Mouse (Mus musculus): ENCODE measurements around the gene Evl. TPM values are rescaled to one million over a fixed set of nuclear protein-coding genes. Genes with fewer than 3 reads are reported as not detected.
A peak's percentile ranks its signal among the peaks of the same experiment; 100 is the strongest.
"Not testable (repeated sequence)": the region's sequence is repeated elsewhere in the genome, so short reads cannot be mapped to it uniquely, and the experiment has no call there.

Gene Evl
- polyA plus RNA-seq (2015; fragmentation: Nextera tagmentation; extraction: Ambion mirVana), result 14.3 and 16.5 TPM in 2 replicates

DNA sequence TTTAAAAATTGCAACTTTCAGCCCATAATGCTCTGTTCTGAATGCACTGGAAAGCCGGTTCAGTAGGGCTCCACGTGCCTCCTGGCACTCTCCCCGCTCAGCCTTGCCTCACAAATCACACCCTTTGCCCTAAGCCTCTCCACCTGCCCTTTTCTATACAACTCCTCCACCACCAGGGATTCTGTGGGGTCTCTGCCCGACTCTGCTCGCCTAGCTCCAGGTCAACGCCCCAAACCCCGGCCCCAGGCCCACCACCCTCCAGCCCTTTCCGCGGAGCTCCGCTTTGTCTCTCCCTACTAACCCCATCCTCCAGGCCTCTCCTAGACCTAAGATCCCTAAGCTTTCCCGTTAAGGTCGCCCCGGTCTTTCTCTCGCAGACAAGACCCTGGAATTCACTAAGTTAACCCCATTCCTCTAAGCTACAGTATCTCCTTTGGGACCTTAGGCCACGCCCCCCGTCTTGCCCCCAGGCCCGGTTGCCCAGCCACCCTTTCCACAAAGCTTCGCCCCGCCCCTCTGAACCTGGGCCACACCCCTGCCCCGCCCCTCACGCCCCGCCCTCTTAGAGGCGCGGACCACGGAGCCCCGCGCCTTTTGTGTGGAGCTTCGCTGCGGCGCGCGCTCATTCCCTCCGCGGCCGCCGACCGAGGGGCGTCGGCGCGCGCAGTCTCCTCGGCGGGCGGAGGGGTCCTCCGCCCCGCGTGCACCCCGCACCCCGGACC lies at the start of gene Evl:
Gene Evl, plus strand, starts transcription at position 601 of the 722 bp plus-strand sequence.
- no peaks in the 10 kb centered on the region for H3K9me3 ChIP-seq (ENCODE audit: low read length)
- no peaks in the 10 kb centered on the region for H3K36me3 ChIP-seq (replicated peaks; ENCODE audit: insufficient read depth, low read length)
- ATAC-seq, result peak; percentile 89
- 8% methylated on average over 27 of the region's 50 CpGs for WGBS (ENCODE audit: insufficient replicate concordance)
- TF ChIP-seq EP300 (IDR thresholded peaks at IDR 0.05; ENCODE audit: low read depth) (no peak), CTCF (IDR thresholded peaks at IDR 0.05; ENCODE audit: low read depth) (no peak)
- no peak within 1 kb of the TSS for H3K27ac ChIP-seq (ENCODE audit: low read depth)
- H3K4me1 ChIP-seq (ENCODE audit: insufficient read depth), result peaks cover 4% of the 10 kb centered on the region; the same call in 1 of the 2 replicates
- peaks cover 34% of the 10 kb centered on the region for H3K27me3 ChIP-seq (ENCODE audit: insufficient read depth, low read length)
- peak within 1 kb of the TSS; percentile 53 for H3K9ac ChIP-seq (replicated peaks)
- peak within 1 kb of the TSS; percentile 86 for H3K4me2 ChIP-seq (ENCODE audit: low read depth, low read length)
- peak within 1 kb of the TSS; percentile 64 for H3K4me3 ChIP-seq (ENCODE audit: low read depth, low read length)
- DNase-seq, result peak; percentile 88

DNA sequence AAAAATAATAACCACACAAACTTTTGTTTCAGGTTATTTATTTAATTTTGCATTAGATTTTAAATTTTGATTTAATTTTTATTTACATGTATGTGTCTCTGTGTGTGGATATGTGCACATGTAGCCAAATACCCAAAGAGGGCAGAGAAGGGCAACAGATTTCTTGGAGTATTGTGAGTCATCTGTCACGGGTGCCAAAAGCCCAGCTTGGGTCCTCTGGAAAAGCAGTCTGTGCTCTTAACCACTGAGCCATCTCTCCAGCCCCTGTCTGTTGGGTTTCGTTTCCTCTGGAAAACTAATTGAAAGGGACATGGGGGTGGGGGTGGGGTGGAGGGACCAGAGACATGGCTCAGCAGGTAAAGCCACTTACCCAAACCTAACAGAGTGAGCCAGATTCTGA lies 48.7 kb upstream of the Evl start:
- Histone ChIP-seq H3K9me3 (ENCODE audit: low read length) (no peaks in the 10 kb centered on the region), H3K36me3 (replicated peaks; ENCODE audit: insufficient read depth, low read length) (no peaks in the 10 kb centered on the region), H3K4me1 (ENCODE audit: insufficient read depth) (no peaks in the 10 kb centered on the region), H3K27ac (ENCODE audit: low read depth) (no peak overlapping the region), H3K4me3 (ENCODE audit: low read depth, low read length) (no peak overlapping the region), H3K4me2 (ENCODE audit: low read depth, low read length) (no peak overlapping the region), H3K27me3 (ENCODE audit: insufficient read depth, low read length) (no peaks in the 10 kb centered on the region), H3K9ac (replicated peaks) (no peak overlapping the region)
- 66% methylated on average over 2 of the region's 2 CpGs for WGBS (ENCODE audit: insufficient replicate concordance)
- DNase-seq, result no peak
- TF ChIP-seq CTCF (IDR thresholded peaks at IDR 0.05; ENCODE audit: low read depth) (no peak), EP300 (IDR thresholded peaks at IDR 0.05; ENCODE audit: low read depth) (no peak)
- no peak for ATAC-seq

DNA sequence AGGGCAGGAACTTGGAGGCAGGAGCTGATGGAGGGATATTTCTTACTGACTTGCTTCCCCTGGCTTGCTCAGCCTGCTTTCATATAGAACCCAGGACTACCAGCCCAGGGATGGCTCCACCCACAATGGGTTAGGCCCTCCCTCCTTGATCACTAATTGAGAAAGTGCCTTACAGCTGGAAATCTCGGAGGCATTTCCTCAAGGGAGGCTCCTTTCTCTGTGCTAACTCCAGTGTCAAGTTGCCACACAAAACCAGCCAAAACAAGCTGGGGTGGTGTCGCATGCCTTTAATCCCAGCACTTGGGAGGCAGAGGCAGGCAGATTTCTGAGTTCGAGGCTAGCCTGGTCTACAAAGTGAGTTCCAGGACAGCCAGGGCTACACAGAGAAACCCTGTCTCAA lies 47.5 kb upstream of the Evl start:
- ATAC-seq; H3K4me3 ChIP-seq (ENCODE audit: low read depth, low read length); H3K36me3 ChIP-seq (replicated peaks; ENCODE audit: insufficient read depth, low read length); H3K4me1 ChIP-seq (ENCODE audit: insufficient read depth); H3K4me2 ChIP-seq (ENCODE audit: low read depth, low read length); H3K9me3 ChIP-seq (ENCODE audit: low read length); H3K27ac ChIP-seq (ENCODE audit: low read depth); H3K9ac ChIP-seq (replicated peaks); H3K27me3 ChIP-seq (ENCODE audit: insufficient read depth, low read length); DNase-seq: not testable (repeated sequence)
- WGBS (ENCODE audit: insufficient replicate concordance), result 73% methylated on average over 3 of the region's 3 CpGs

DNA sequence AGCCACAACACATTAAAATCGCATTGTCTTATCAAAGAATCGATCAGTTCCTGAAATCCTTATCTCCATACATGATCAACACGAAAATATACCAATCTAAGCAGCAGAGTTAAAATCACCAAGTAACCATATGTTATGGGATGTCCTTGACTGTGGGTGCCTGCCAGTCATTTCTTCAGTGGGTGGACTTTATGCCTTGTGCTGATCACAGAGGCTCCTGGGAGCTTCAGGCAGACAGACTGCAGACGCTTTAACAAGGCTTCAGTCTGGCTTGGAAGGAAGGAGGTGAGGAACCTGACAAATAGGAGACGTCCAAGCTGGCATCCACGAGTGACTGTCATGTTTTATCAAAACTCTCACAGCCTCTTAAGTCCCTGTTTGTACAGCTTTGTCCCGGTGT lies 43.9 kb upstream of the Evl start:
- no peaks in the 10 kb centered on the region for H3K27me3 ChIP-seq (ENCODE audit: insufficient read depth, low read length)
- H3K4me2 ChIP-seq (ENCODE audit: low read depth, low read length), result no peak overlapping the region
- WGBS (ENCODE audit: insufficient replicate concordance), result 47% methylated on average over 7 of the region's 7 CpGs
- no peak for TF ChIP-seq CTCF (IDR thresholded peaks at IDR 0.05; ENCODE audit: low read depth)
- TF ChIP-seq EP300 (IDR thresholded peaks at IDR 0.05; ENCODE audit: low read depth), result no peak
- no peak overlapping the region for H3K27ac ChIP-seq (ENCODE audit: low read depth)
- no peaks in the 10 kb centered on the region for H3K4me1 ChIP-seq (ENCODE audit: insufficient read depth)
- no peak overlapping the region for H3K9ac ChIP-seq (replicated peaks)
- H3K9me3 ChIP-seq (ENCODE audit: low read length), result no peaks in the 10 kb centered on the region
- DNase-seq (no peak), ATAC-seq (no peak)
- H3K4me3 ChIP-seq (ENCODE audit: low read depth, low read length), result no peak overlapping the region
- H3K36me3 ChIP-seq (replicated peaks; ENCODE audit: insufficient read depth, low read length), result no peaks in the 10 kb centered on the region

DNA sequence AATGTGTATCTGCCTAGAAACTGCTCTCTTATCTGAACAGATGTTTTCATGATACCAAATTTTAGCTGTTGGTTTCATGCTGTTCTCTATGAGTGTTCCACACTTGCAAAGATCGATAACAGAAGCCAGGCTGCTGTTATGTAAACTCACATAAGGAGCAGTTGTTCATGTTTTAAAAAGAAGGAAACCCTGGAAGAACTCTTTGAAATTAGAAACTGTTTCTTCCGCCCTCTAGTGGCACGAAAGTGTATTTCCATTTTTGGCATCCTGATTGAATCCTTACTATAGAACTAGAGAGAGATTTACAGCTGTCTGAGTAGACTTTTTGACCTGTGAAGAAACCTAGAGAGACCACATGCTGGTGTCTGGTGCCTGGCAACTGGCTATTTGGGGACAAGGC lies 43.5 kb upstream of the Evl start:
- Histone ChIP-seq H3K4me3 (ENCODE audit: low read depth, low read length) (no peak overlapping the region), H3K36me3 (replicated peaks; ENCODE audit: insufficient read depth, low read length) (no peaks in the 10 kb centered on the region)
- DNase-seq, result no peak

DNA sequence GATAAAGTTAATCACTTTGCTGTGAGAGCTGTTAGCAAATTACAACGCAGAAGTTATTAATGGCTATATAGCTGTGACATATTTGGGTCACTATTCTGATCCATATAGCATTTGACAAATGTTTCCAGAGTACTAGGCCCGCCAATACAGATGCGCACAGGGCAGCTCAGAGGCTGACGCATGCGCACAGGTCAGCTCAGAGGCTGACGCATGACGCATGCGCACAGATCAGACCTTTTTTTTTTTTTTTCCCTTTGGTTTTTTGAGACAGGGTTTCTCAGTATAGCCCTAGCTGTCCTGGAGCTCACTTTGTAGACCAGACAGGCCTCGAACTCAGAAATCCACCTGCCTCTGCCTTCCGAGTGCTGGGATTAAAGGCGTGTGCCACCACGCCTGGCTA lies 39.1 kb upstream of the Evl start:
- Histone ChIP-seq H3K4me2 (ENCODE audit: low read depth, low read length) (no peak overlapping the region), H3K4me3 (ENCODE audit: low read depth, low read length) (no peak overlapping the region), H3K4me1 (ENCODE audit: insufficient read depth) (no peaks in the 10 kb centered on the region), H3K27ac (ENCODE audit: low read depth) (no peak overlapping the region), H3K27me3 (ENCODE audit: insufficient read depth, low read length) (no peaks in the 10 kb centered on the region), H3K9me3 (ENCODE audit: low read length) (no peaks in the 10 kb centered on the region), H3K36me3 (replicated peaks; ENCODE audit: insufficient read depth, low read length) (no peaks in the 10 kb centered on the region), H3K9ac (replicated peaks) (no peak overlapping the region)
- ATAC-seq, result no peak
- DNase-seq, result no peak
- WGBS (ENCODE audit: insufficient replicate concordance), result 86% methylated on average over 12 of the region's 12 CpGs
- TF ChIP-seq CTCF (IDR thresholded peaks at IDR 0.05; ENCODE audit: low read depth) (no peak), EP300 (IDR thresholded peaks at IDR 0.05; ENCODE audit: low read depth) (no peak)

More for the DNA sequence above, 43.5 kb upstream of the Evl start:
- no peak overlapping the region for H3K4me2 ChIP-seq (ENCODE audit: low read depth, low read length)
- TF ChIP-seq EP300 (IDR thresholded peaks at IDR 0.05; ENCODE audit: low read depth), result no peak
- peak; percentile 64 for TF ChIP-seq CTCF (IDR thresholded peaks at IDR 0.05; ENCODE audit: low read depth)
- H3K27me3 ChIP-seq (ENCODE audit: insufficient read depth, low read length), result no peaks in the 10 kb centered on the region
- no peaks in the 10 kb centered on the region for H3K4me1 ChIP-seq (ENCODE audit: insufficient read depth)
- H3K9me3 ChIP-seq (ENCODE audit: low read length), result no peaks in the 10 kb centered on the region
- H3K9ac ChIP-seq (replicated peaks), result no peak overlapping the region
- WGBS (ENCODE audit: insufficient replicate concordance), result 4% methylated on average over 3 of the region's 3 CpGs
- no peak overlapping the region for H3K27ac ChIP-seq (ENCODE audit: low read depth)
- ATAC-seq, result no peak
